Mouse (Mus musculus) liver, adult 2 months (tissue): Measurements from ENCODE around the gene Trio.

ENCODE experiments used
- CTCF ChIP-seq: fragments of 200-500 bp; IDR thresholded peaks from 2 replicates; pipeline ENCODE4 v1.5.1; 2011; ENCODE audit warnings: low read depth, low read length, control low read depth
- POLR2A ChIP-seq: fragments of 200-500 bp; IDR thresholded peaks from 2 replicates; pipeline ENCODE4 v1.6.1; 2011; ENCODE audit warnings: low read length, control low read depth; ENCODE audit not compliant: insufficient read depth; ENCODE audit errors: extremely low read depth

DNA sequence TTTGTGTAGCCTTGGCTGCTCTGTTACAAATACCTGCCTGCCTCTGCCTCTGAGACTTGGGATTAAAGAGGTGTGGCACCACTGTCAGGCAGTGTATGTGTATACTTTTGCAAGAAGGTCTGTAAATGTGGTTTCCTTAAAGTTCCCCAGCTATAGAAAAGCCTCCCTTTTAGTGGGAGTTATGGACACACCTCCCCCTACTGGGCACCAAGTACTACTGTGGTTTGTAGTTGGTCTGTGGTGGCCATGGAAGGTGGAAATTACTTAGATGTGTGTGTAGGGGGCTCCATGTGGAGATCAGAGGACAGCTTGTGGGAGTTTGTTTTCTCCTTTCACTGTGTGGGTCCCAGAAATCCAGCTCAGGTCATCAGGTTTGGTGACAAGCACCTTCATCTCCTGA is 41.7 kb upstream of the Trio start:
- TF ChIP-seq POLR2A (no peak), CTCF (no peak; the same call in 1 of the 2 replicates)
